Mouse (Mus musculus) left cerebral cortex, adult 8-10 months (tissue): ENCODE measurements around the gene Slc35e4. TPM values are rescaled to one million over a fixed set of nuclear protein-coding genes. Genes with fewer than 3 reads are reported as not detected.
A peak's percentile ranks its signal among the peaks of the same experiment; 100 is the strongest.
"Not testable (repeated sequence)": the region's sequence is repeated elsewhere in the genome, so short reads cannot be mapped to it uniquely, and the experiment has no call there.

Experiments
- DNase-seq, 2 experiments: peaks; one replicate each; pipeline ENCODE4 v3.0.0; 2022; ENCODE audit warnings: low spot score in 2 of 2
- total RNA-seq, 4 experiments: library from RNA; stranded (reverse); gene quantifications; 2 replicates each; pipeline ENCODE4 v1.2.4; 2022

Gene Slc35e4
- total RNA-seq, 4 experiments from 2014 or later, result 17.3 to 20.6 (median 19.9) TPM

DNA sequence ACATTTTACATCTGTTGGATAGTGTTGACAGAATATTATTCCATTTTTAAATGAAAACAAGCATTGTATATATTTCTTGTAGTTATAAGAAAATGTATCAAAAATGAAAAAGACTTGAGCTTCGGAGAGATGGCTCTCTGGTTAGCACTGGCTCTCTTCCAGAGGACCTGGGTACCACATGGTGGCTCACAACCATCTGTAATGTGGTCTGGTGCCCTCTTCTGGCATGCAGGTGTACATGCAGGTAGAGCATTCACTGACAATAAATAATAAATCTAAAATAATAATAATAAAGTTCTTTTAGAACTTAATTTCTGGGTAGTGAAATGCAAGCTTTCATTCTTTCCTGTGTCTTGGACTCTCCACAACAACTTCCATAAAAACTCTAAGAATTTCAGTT lies 4.3 kb upstream of the Slc35e4 start:
- DNase-seq, result no peak

DNA sequence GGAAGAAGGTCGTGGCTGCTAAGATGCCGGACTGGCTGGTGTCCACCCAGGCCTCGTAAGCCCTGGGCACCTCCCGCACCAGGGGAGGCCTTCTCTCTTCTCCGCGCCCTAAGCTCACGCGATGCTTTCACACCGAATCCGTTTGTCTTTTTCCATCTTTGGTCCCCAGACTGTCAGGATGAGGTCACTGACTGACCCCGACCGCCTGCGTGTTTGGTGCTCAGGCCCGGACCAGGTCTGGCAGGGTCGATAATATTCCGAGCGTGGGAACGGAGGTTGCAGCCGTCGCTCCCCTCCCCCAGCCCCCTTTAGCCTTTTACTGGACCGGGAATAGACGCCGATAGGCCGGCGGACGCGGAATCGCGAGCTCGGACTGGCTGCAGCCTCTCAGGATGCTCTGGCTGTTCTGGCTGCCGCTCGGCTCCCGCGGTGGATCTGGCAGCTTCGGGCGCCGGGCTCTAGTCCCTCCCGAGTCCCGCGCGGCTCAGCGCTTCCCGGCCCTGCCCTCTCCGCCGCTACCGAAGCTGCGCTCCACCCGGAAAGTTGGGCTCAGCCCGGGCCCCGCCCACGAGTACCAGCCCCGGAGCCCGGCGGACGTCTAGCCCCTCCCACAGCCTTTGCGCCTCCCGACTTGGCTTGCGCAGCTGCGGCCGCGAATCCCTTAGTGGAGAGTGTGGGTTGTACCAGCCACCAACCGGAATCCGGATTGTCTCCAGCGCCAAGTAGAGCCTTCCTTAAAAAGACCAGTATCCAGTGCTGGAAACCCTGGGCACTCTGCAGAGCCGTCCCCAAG lies 952 bp downstream of the Slc35e4 start:
- DNase-seq, result peak; percentile 84 to 94

- DNase-seq, result no peak
These were observed 1.6 kb downstream of the Slc35e4 start for GRCm38 (mm10) chr11:3912875-3913271.

DNA sequence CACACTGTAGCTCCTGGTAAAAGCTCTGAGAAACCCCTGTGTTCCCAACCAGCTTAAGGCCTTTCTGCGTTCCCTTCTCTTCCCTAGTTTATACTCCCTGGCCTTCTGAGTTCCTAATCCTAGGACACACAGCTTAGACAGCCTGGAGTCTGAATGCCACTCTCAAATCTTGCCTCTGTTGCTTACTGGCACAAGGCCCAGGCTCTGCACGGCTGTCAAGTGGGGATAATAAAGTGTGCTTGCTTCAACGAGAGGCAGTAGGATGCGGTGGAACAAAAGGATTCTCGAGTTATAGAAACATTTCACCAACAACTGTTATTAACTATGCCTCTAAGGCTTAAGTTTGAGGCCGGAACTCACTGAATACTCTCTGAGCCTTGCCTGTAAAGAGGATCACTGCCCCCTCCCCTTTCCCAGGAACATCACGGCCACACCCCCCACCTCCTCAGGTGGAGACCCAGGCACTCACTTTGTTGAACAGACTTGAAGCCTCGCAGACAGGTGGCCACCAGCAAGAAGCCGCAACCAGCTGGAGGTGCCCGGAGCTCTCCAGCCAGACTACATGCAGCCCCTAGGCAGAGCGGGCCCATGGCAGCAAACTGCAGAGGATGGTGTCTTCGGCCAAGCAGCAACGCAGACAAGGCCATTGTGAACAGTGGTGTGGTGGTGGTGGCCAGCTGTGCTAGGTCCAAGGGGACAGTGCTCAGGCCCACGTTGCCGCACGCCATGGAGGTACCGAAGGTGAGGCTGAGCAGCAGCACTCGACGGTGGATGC lies 2.2 kb downstream of the Slc35e4 start:
- DNase-seq, result no peak

- DNase-seq, result not testable (repeated sequence)
These were observed 3.0 kb downstream of the Slc35e4 start for GRCm38 (mm10) chr11:3911440-3911839.

GRCm38 (mm10) chr11:3910513-3911310 lies 3.8 kb downstream of the Slc35e4 start:
- DNase-seq, result no peak

DNA sequence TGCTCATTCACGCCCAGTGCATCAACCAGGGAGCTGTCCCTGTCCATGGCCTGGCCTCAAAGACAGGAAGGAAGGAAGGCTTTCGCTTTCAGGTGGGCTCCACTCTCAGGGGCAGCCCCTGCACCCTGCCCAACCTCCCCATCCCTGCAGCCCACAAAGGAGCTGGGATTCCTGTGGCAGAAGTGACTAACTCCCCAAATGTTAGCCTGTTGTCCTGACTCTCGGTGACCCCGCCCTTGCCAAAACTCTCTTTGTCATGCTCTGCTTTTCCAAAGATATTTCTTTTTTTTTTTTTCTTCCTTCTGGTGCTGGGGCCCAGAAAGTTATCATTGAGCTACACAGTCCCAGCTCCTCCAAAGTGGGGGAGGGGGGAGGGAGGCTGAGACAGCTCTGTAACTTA lies 5.2 kb downstream of the Slc35e4 start:
- DNase-seq, result no peak

- no peak for DNase-seq
These were observed 9.0 kb downstream of the Slc35e4 start for GRCm38 (mm10) chr11:3905446-3905845.

- no peak for DNase-seq
These were observed 9.8 kb downstream of the Slc35e4 start for GRCm38 (mm10) chr11:3904673-3905072.

DNA sequence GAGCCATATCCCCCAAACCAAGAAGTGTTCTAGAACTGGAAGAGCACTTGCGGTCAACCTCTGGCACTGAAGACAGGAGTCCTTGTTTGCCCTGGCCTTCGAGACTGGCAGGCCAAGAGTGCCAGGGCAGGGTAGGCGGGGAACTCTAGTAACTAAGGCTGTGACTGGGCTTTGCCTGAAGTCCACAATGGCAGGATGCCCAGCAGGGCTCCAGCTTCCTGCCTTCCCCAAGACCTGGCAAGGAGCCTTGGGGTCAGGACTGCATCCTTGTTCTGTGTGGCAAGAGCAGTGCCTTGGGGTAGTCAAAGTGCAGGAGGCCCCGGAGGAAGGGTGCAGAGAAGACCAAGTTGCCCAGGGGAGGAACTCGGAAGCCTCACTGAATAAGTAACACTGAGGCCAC lies 11.4 kb downstream of the Slc35e4 start:
- peak in 1 of 2 experiments; percentile 76 for DNase-seq

DNA sequence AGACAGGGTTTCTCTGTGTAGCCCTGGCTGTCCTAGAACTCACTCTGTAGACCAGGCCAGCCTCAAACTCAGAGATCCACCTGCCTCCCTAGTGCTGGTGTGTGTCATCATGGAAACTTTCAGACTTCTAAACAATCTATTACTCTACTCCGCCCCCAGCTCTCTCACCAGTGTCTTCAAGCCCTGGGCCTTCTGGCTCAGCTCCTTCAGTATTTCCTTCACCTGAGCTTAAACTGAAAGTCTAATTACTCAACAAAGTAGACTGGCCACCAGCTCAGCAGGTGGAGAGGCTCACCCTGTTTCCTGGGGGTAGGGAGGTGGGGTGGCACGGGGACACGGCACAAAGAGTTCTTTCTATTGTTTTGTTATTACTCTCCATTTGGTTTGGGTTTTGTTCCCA lies 11.9 kb downstream of the Slc35e4 start:
- no peak for DNase-seq

GRCm38 (mm10) chr11:3900296-3900695 lies 14.2 kb downstream of the Slc35e4 start:
- no peak for DNase-seq

GRCm38 (mm10) chr11:3895933-3896332 lies 18.5 kb downstream of the Slc35e4 start:
- DNase-seq, result no peak

- no peak for DNase-seq
These were observed 19.0 kb downstream of the Slc35e4 start for GRCm38 (mm10) chr11:3895458-3895857.

- DNase-seq, result peak; percentile 92 to 97
These were observed 19.8 kb downstream of the Slc35e4 start, which contains the start of the genes 4921536K21Rik and Dusp18 for GRCm38 (mm10) chr11:3894406-3895281. Gene 4921536K21Rik, minus strand, starts transcription at chr11:3895098. Gene Dusp18, plus strand, starts transcription at chr11:3895240.

DNA sequence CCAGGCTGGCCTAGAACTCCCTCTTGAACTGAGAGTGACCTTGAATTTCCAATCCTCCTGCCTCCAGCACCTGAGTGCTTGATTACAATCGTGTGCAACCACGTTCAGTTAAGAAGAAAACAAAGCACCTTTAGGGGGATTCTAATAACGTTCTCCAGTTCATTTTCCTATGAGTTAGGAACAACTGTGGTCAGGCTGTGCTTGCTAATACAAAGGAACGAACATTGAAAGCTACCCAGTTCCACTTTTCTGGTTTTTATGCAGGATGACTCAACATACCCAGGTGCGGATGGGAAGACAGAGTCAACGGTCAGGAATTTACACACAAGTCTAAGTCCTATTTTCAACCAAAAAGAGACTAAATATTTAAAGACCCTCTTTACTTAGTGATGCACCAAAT lies 20.5 kb downstream of the Slc35e4 start:
- DNase-seq, result no peak

GRCm38 (mm10) chr11:3887331-3887730 lies 27.1 kb downstream of the Slc35e4 start:
- DNase-seq, result no peak

- no peak for DNase-seq
These were observed 30.8 kb downstream of the Slc35e4 start for GRCm38 (mm10) chr11:3883711-3884110.

DNA sequence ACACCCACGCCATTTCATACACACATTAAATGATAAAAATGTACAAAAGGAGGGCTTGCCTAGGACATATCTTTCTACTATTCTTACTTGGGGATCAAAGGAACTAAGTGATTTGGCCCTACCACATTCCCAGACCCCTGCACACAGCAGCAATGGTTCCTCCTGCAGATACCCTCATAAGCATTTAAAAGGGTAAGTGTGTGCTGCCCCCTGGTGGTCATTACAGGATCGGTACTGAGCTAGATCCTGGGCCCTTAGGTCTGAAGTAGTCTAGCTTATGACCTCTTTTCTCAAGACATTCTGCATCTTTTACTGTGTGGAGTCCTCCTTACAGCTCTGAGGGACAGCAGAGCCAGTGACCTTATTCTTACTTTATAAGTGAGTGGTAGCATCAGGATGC lies 34.6 kb downstream of the Slc35e4 start:
- peak; percentile 40 to 56 for DNase-seq

GRCm38 (mm10) chr11:3878660-3879059 lies 35.8 kb downstream of the Slc35e4 start:
- no peak for DNase-seq

DNA sequence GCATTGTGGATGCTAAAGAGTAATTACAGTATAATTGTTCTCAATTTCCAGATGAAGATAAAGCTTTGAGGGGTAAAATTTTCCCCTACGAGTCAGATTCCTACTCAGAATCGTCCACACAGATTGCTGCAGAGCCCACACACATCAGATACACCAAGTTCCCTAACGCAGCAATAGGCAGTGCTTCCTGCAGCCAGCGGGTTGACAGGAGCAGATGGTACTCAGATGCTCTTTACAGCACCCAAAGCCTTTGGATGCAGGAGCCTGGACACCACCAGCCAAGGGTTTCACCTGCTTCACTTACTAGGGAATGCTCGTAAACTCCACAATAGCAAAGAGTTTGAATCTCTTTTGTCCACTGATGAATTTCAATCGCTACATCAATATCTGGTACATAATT lies 38.0 kb downstream of the Slc35e4 start:
- no peak for DNase-seq
